Mouse (Mus musculus): ENCODE data around the gene Sox10. TPM values are rescaled to one million over a fixed set of nuclear protein-coding genes. Genes with fewer than 3 reads are reported as not detected.

Sox10 gene
- polyA plus RNA-seq (2012; rRNA removed) = 0.75 and 1.2 TPM in 2 replicates

- DNase-seq = no peak
- Histone ChIP-seq H3K36me3 (ENCODE audit: control insufficient read depth, insufficient read depth, low read length) (no peaks in the 10 kb centered on the region), H3K4me1 (ENCODE audit: control insufficient read depth, insufficient read depth, low read length) (no peaks in the 10 kb centered on the region), H3K27ac (ENCODE audit: insufficient read depth, low read depth, low read length) (no peak within 1 kb of the TSS), H3K4me3 (ENCODE audit: insufficient read depth, low read depth, low read length) (no peak within 1 kb of the TSS), H3K27me3 (replicated peaks; ENCODE audit: control insufficient read depth, insufficient read depth, low read length) (peaks cover 3% of the 10 kb centered on the region; the same call in 1 of the 2 replicates)
- TF ChIP-seq CTCF (conservative IDR thresholded peaks at IDR 0.05; ENCODE audit: insufficient read depth, insufficient read length, low read depth, low read length) = no peak
- TF ChIP-seq POLR2A (IDR thresholded peaks at IDR 0.05; ENCODE audit: low read depth, low read length) = no peak
- 75% methylated on average over 5 of the region's 5 CpGs for WGBS
Observed at GRCm38 (mm10) chr15:79165140-79165539, at the start of gene Sox10. Gene Sox10, minus strand, starts transcription at chr15:79165240.

GRCm38 (mm10) chr15:79213591-79213990 is 48.6 kb upstream of the Sox10 start:
- TF ChIP-seq CTCF (conservative IDR thresholded peaks at IDR 0.05; ENCODE audit: insufficient read depth, insufficient read length, low read depth, low read length) = no peak
- TF ChIP-seq POLR2A (IDR thresholded peaks at IDR 0.05; ENCODE audit: low read depth, low read length) = no peak
- Histone ChIP-seq H3K27ac (ENCODE audit: insufficient read depth, low read depth, low read length) (no peak overlapping the region), H3K36me3 (ENCODE audit: control insufficient read depth, insufficient read depth, low read length) (no peaks in the 10 kb centered on the region), H3K27me3 (replicated peaks; ENCODE audit: control insufficient read depth, insufficient read depth, low read length) (no peaks in the 10 kb centered on the region), H3K4me3 (ENCODE audit: insufficient read depth, low read depth, low read length) (no peak overlapping the region), H3K4me1 (ENCODE audit: control insufficient read depth, insufficient read depth, low read length) (0 out of 2 replicates have a peak, but pooled peaks cover 3% of the 10 kb centered on the region)
- 75% methylated on average over 6 of the region's 6 CpGs for WGBS
- DNase-seq = peak; percentile 55

- Histone ChIP-seq H3K36me3 (ENCODE audit: control insufficient read depth, insufficient read depth, low read length) (no peaks in the 10 kb centered on the region), H3K4me1 (ENCODE audit: control insufficient read depth, insufficient read depth, low read length) (0 out of 2 replicates have a peak, but pooled peaks cover 3% of the 10 kb centered on the region), H3K27me3 (replicated peaks; ENCODE audit: control insufficient read depth, insufficient read depth, low read length) (no peaks in the 10 kb centered on the region), H3K4me3 (ENCODE audit: insufficient read depth, low read depth, low read length) (no peak overlapping the region), H3K27ac (ENCODE audit: insufficient read depth, low read depth, low read length) (no peak overlapping the region)
- 87% methylated on average over 26 of the region's 26 CpGs for WGBS
- no peak for DNase-seq
- TF ChIP-seq CTCF (conservative IDR thresholded peaks at IDR 0.05; ENCODE audit: insufficient read depth, insufficient read length, low read depth, low read length) = no peak
- no peak for TF ChIP-seq POLR2A (IDR thresholded peaks at IDR 0.05; ENCODE audit: low read depth, low read length)
Observed at GRCm38 (mm10) chr15:79212750-79213446, 47.9 kb upstream of the Sox10 start.

- Histone ChIP-seq H3K4me1 (ENCODE audit: control insufficient read depth, insufficient read depth, low read length) (0 out of 2 replicates have a peak, but pooled peaks cover 3% of the 10 kb centered on the region), H3K36me3 (ENCODE audit: control insufficient read depth, insufficient read depth, low read length) (no peaks in the 10 kb centered on the region), H3K27me3 (replicated peaks; ENCODE audit: control insufficient read depth, insufficient read depth, low read length) (no peaks in the 10 kb centered on the region), H3K4me3 (ENCODE audit: insufficient read depth, low read depth, low read length) (no peak overlapping the region), H3K27ac (ENCODE audit: insufficient read depth, low read depth, low read length) (no peak overlapping the region)
- no peak for DNase-seq
- 81% methylated on average over 2 of the region's 2 CpGs for WGBS
- TF ChIP-seq POLR2A (IDR thresholded peaks at IDR 0.05; ENCODE audit: low read depth, low read length) (no peak), CTCF (conservative IDR thresholded peaks at IDR 0.05; ENCODE audit: insufficient read depth, insufficient read length, low read depth, low read length) (no peak)
Observed at GRCm38 (mm10) chr15:79210357-79210756, 45.3 kb upstream of the Sox10 start.

- WGBS = 58% methylated on average over 27 of the region's 27 CpGs
- Histone ChIP-seq H3K27ac (ENCODE audit: insufficient read depth, low read depth, low read length) (peak overlapping the region; percentile 39; the same call in 1 of the 2 replicates), H3K4me3 (ENCODE audit: insufficient read depth, low read depth, low read length) (peak overlapping the region; percentile 31), H3K27me3 (replicated peaks; ENCODE audit: control insufficient read depth, insufficient read depth, low read length) (no peaks in the 10 kb centered on the region), H3K36me3 (ENCODE audit: control insufficient read depth, insufficient read depth, low read length) (no peaks in the 10 kb centered on the region), H3K4me1 (ENCODE audit: control insufficient read depth, insufficient read depth, low read length) (0 out of 2 replicates have a peak, but pooled peaks cover 2% of the 10 kb centered on the region)
- TF ChIP-seq POLR2A (IDR thresholded peaks at IDR 0.05; ENCODE audit: low read depth, low read length) (no peak), CTCF (conservative IDR thresholded peaks at IDR 0.05; ENCODE audit: insufficient read depth, insufficient read length, low read depth, low read length) (no peak)
- peak; percentile 84 for DNase-seq
Observed at GRCm38 (mm10) chr15:79208758-79209439, 43.9 kb upstream of the Sox10 start.

- no peak for TF ChIP-seq CTCF (conservative IDR thresholded peaks at IDR 0.05; ENCODE audit: insufficient read depth, insufficient read length, low read depth, low read length)
- no peak for TF ChIP-seq POLR2A (IDR thresholded peaks at IDR 0.05; ENCODE audit: low read depth, low read length)
- Histone ChIP-seq H3K36me3 (ENCODE audit: control insufficient read depth, insufficient read depth, low read length) (no peaks in the 10 kb centered on the region), H3K4me1 (ENCODE audit: control insufficient read depth, insufficient read depth, low read length) (no peaks in the 10 kb centered on the region), H3K4me3 (ENCODE audit: insufficient read depth, low read depth, low read length) (no peak overlapping the region), H3K27ac (ENCODE audit: insufficient read depth, low read depth, low read length) (no peak overlapping the region), H3K27me3 (replicated peaks; ENCODE audit: control insufficient read depth, insufficient read depth, low read length) (no peaks in the 10 kb centered on the region)
- 69% methylated on average over 6 of the region's 6 CpGs for WGBS
- no peak for DNase-seq
Observed at GRCm38 (mm10) chr15:79208211-79208610, 43.2 kb upstream of the Sox10 start.

GRCm38 (mm10) chr15:79202575-79202974 is 37.5 kb upstream of the Sox10 start:
- H3K4me1 ChIP-seq (ENCODE audit: control insufficient read depth, insufficient read depth, low read length) = no peaks in the 10 kb centered on the region
- H3K27me3 ChIP-seq (replicated peaks; ENCODE audit: control insufficient read depth, insufficient read depth, low read length) = no peaks in the 10 kb centered on the region
- TF ChIP-seq POLR2A (IDR thresholded peaks at IDR 0.05; ENCODE audit: low read depth, low read length) (no peak), CTCF (conservative IDR thresholded peaks at IDR 0.05; ENCODE audit: insufficient read depth, insufficient read length, low read depth, low read length) (no peak)
- H3K36me3 ChIP-seq (ENCODE audit: control insufficient read depth, insufficient read depth, low read length) = no peaks in the 10 kb centered on the region
- H3K27ac ChIP-seq (ENCODE audit: insufficient read depth, low read depth, low read length) = no peak overlapping the region
- no peak for DNase-seq
- WGBS = 66% methylated on average over 10 of the region's 10 CpGs
- H3K4me3 ChIP-seq (ENCODE audit: insufficient read depth, low read depth, low read length) = no peak overlapping the region
